Mouse (Mus musculus) stomach, embryonic 16.5 days (tissue): ENCODE measurements around the gene Pitx1. TPM values are rescaled to one million over a fixed set of nuclear protein-coding genes. Genes with fewer than 3 reads are reported as not detected.

Experiments used
- ATAC-seq: fragments of 200-750 bp; cut with Nextera tagmentation; 2 replicates; pipeline ENCODE4 v1.8.0; 2017; ENCODE audit warnings: moderate number of reproducible peaks, moderate TSS enrichment; ENCODE audit not compliant: insufficient read depth, low FRiP score
- H3K27ac ChIP-seq: fragments of 300-500 bp; sonication (generic); 2 replicates; pipeline ENCODE4 v1.5.1; 2014; ENCODE audit warnings: low read length
- H3K27me3 ChIP-seq: fragments of 300-500 bp; sonication (generic); 2 replicates; pipeline ENCODE4 v1.6.1; 2014; ENCODE audit warnings: low read length, control low read depth, mixed read lengths; ENCODE audit not compliant: control insufficient read depth, insufficient read depth
- H3K36me3 ChIP-seq: fragments of 300-500 bp; sonication (generic); 2 replicates; pipeline ENCODE4 v1.6.1; 2014; ENCODE audit warnings: low read length; ENCODE audit not compliant: control insufficient read depth, insufficient read depth
- H3K4me1 ChIP-seq: fragments of 300-500 bp; sonication (generic); 2 replicates; pipeline ENCODE4 v1.6.1; 2014; ENCODE audit warnings: low read length, control low read depth, mixed read lengths; ENCODE audit not compliant: control insufficient read depth, insufficient read depth
- H3K4me2 ChIP-seq: fragments of 300-500 bp; sonication (generic); 2 replicates; pipeline ENCODE4 v1.6.1; 2014; ENCODE audit warnings: low read depth, low read length, mixed read lengths
- H3K4me3 ChIP-seq: fragments of 300-500 bp; sonication (generic); replicated peaks from 2 replicates; pipeline ENCODE4 v1.5.1; 2014; ENCODE audit warnings: mild to moderate bottlenecking, low read length
- H3K9ac ChIP-seq: fragments of 300-500 bp; sonication (generic); 2 replicates; pipeline ENCODE4 v1.6.1; 2014; ENCODE audit warnings: low read length
- H3K9me3 ChIP-seq: fragments of 300-500 bp; sonication (generic); replicated peaks from 2 replicates; pipeline ENCODE4 v1.6.1; 2016; ENCODE audit warnings: low read length, control low read depth; ENCODE audit not compliant: control insufficient read depth
- WGBS: fragments of 180-500 bp; shearing (Covaris S2); extraction: QIAGEN DNeasy Blood & Tissue Kit; methylation state at CpG from one replicate; pipeline ENCODE4 v1.1.7; 2014; 5-methylcytosine and 5-hydroxymethylcytosine counted together
- polyA plus RNA-seq: library from polyadenylated mRNA; unstranded; fragments of >200 nt; fragmentation: Nextera tagmentation; extraction: Ambion mirVana; gene quantifications from 2 replicates; pipeline ENCODE4 v1.2.1, GENCODE M21; 2015

Gene Pitx1
- 106 and 110 TPM in 2 replicates for polyA plus RNA-seq

GRCm38 (mm10) chr13:55836142-55836625, at the start of gene Pitx1:
TSS of gene Pitx1 (minus strand) at chr13:55836192.
- Histone ChIP-seq H3K9me3 (no peaks in the 10 kb centered on the region), H3K4me2 (peak within 1 kb of the TSS; percentile 74), H3K27ac (peak within 1 kb of the TSS; percentile 96), H3K4me1 (peaks cover 14% of the 10 kb centered on the region), H3K4me3 (peak within 1 kb of the TSS; percentile 56), H3K27me3 (peaks cover 38% of the 10 kb centered on the region), H3K9ac (peak within 1 kb of the TSS; percentile 98), H3K36me3 (no peaks in the 10 kb centered on the region)
- 4% methylated on average over 28 of the region's 36 CpGs for WGBS
- 0 out of 2 replicates have a peak, but pooled peaks have one; percentile 2 for ATAC-seq

- WGBS = 35% methylated on average over 16 of the region's 16 CpGs
- Histone ChIP-seq H3K4me2 (no peak overlapping the region), H3K27ac (peak overlapping the region; percentile 91), H3K9ac (peak overlapping the region; percentile 40), H3K4me3 (no peak overlapping the region), H3K9me3 (no peaks in the 10 kb centered on the region), H3K4me1 (peaks cover 19% of the 10 kb centered on the region), H3K27me3 (no peaks in the 10 kb centered on the region), H3K36me3 (no peaks in the 10 kb centered on the region)
- ATAC-seq = peak; percentile 85
Measured at GRCm38 (mm10) chr13:55881431-55882202, 45.6 kb upstream of the Pitx1 start.

- H3K9ac ChIP-seq = no peak overlapping the region
- no peak overlapping the region for H3K4me3 ChIP-seq
- no peak overlapping the region for H3K4me2 ChIP-seq
- 0 out of 2 replicates have a peak, but pooled peaks cover 5% of the 10 kb centered on the region for H3K9me3 ChIP-seq
- WGBS = 83% methylated on average over 4 of the region's 4 CpGs
- no peak for ATAC-seq
- H3K36me3 ChIP-seq = no peaks in the 10 kb centered on the region
- H3K27me3 ChIP-seq = no peaks in the 10 kb centered on the region
- no peak overlapping the region for H3K27ac ChIP-seq
- H3K4me1 ChIP-seq = peaks cover 19% of the 10 kb centered on the region
Measured at GRCm38 (mm10) chr13:55878353-55878752, 42.4 kb upstream of the Pitx1 start.

GRCm38 (mm10) chr13:55871410-55871809, 35.4 kb upstream of the Pitx1 start:
- no peak overlapping the region for H3K4me2 ChIP-seq
- peaks cover 10% of the 10 kb centered on the region for H3K9me3 ChIP-seq
- 0 out of 2 replicates have a peak, but pooled peaks cover 12% of the 10 kb centered on the region for H3K4me1 ChIP-seq
- ATAC-seq = no peak
- 76% methylated on average over 7 of the region's 7 CpGs for WGBS
- no peak overlapping the region for H3K4me3 ChIP-seq
- no peak overlapping the region for H3K27ac ChIP-seq
- no peak overlapping the region for H3K9ac ChIP-seq
- H3K27me3 ChIP-seq = no peaks in the 10 kb centered on the region
- no peaks in the 10 kb centered on the region for H3K36me3 ChIP-seq

- Histone ChIP-seq H3K36me3 (no peaks in the 10 kb centered on the region), H3K4me3 (no peak overlapping the region), H3K4me1 (0 out of 2 replicates have a peak, but pooled peaks cover 12% of the 10 kb centered on the region), H3K27me3 (no peaks in the 10 kb centered on the region), H3K9ac (no peak overlapping the region), H3K27ac (no peak overlapping the region; the same call in 1 of the 2 replicates), H3K9me3 (peaks cover 10% of the 10 kb centered on the region), H3K4me2 (no peak overlapping the region)
- ATAC-seq = no peak
- 81% methylated on average over 1 of the region's 1 CpGs for WGBS
Measured at GRCm38 (mm10) chr13:55870001-55870400, 34.0 kb upstream of the Pitx1 start.

- Histone ChIP-seq H3K27ac (peak overlapping the region; percentile 89; the same call in 1 of the 2 replicates), H3K4me3 (no peak overlapping the region), H3K27me3 (no peaks in the 10 kb centered on the region), H3K9ac (no peak overlapping the region; the same call in 1 of the 2 replicates), H3K4me2 (no peak overlapping the region), H3K4me1 (0 out of 2 replicates have a peak, but pooled peaks cover 14% of the 10 kb centered on the region), H3K36me3 (no peaks in the 10 kb centered on the region), H3K9me3 (peaks cover 5% of the 10 kb centered on the region)
- ATAC-seq = peak; percentile 72
- 40% methylated on average over 13 of the region's 13 CpGs for WGBS
Measured at GRCm38 (mm10) chr13:55867540-55868103, 31.6 kb upstream of the Pitx1 start.

GRCm38 (mm10) chr13:55860483-55860882, 24.5 kb upstream of the Pitx1 start:
- H3K9me3 ChIP-seq = no peaks in the 10 kb centered on the region
- WGBS = 73% methylated on average over 10 of the region's 10 CpGs
- H3K4me2 ChIP-seq = no peak overlapping the region
- peaks cover 12% of the 10 kb centered on the region; the same call in 1 of the 2 replicates for H3K4me1 ChIP-seq
- ATAC-seq = no peak
- H3K9ac ChIP-seq = no peak overlapping the region
- H3K36me3 ChIP-seq = no peaks in the 10 kb centered on the region
- no peaks in the 10 kb centered on the region for H3K27me3 ChIP-seq
- H3K4me3 ChIP-seq = no peak overlapping the region
- H3K27ac ChIP-seq = no peak overlapping the region

- H3K36me3 ChIP-seq = no peaks in the 10 kb centered on the region
- 85% methylated on average over 5 of the region's 5 CpGs for WGBS
- H3K27ac ChIP-seq = no peak overlapping the region
- H3K9ac ChIP-seq = no peak overlapping the region
- no peaks in the 10 kb centered on the region for H3K9me3 ChIP-seq
- no peaks in the 10 kb centered on the region for H3K27me3 ChIP-seq
- ATAC-seq = no peak
- H3K4me1 ChIP-seq = peaks cover 10% of the 10 kb centered on the region; the same call in 1 of the 2 replicates
- no peak overlapping the region for H3K4me3 ChIP-seq
- no peak overlapping the region for H3K4me2 ChIP-seq
Measured at GRCm38 (mm10) chr13:55858463-55858862, 22.5 kb upstream of the Pitx1 start.

- Histone ChIP-seq H3K4me2 (no peak overlapping the region), H3K27me3 (no peaks in the 10 kb centered on the region), H3K4me3 (no peak overlapping the region), H3K4me1 (peaks cover 6% of the 10 kb centered on the region; the same call in 1 of the 2 replicates), H3K36me3 (no peaks in the 10 kb centered on the region), H3K9me3 (no peaks in the 10 kb centered on the region), H3K27ac (peak overlapping the region; percentile 28; the same call in 1 of the 2 replicates), H3K9ac (no peak overlapping the region)
- WGBS = 39% methylated on average over 7 of the region's 7 CpGs
- ATAC-seq = peak; percentile 55
Measured at GRCm38 (mm10) chr13:55855793-55856192, 19.8 kb upstream of the Pitx1 start.
